Mouse (Mus musculus) hindbrain, embryonic 12.5 days (tissue): Measurements from ENCODE around the gene Mta3. TPM values are rescaled to one million over a fixed set of nuclear protein-coding genes. Genes with fewer than 3 reads are reported as not detected.
A peak's percentile ranks its signal among the peaks of the same experiment; 100 is the strongest.

Source experiments
- ATAC-seq: fragments of 200-750 bp; cut with Nextera tagmentation; 2 replicates; pipeline ENCODE4 v1.8.0; 2017; ENCODE audit warnings: moderate TSS enrichment; ENCODE audit not compliant: low FRiP score
- H3K27ac ChIP-seq: fragments of 300-500 bp; sonication (generic); 2 replicates; pipeline ENCODE4 v1.5.1; 2016; ENCODE audit warnings: mild to moderate bottlenecking
- H3K27me3 ChIP-seq: fragments of 300-500 bp; sonication (generic); 2 replicates; pipeline ENCODE4 v1.6.1; 2016; ENCODE audit warnings: mild to moderate bottlenecking
- H3K36me3 ChIP-seq: fragments of 300-500 bp; sonication (generic); 2 replicates; pipeline ENCODE4 v1.6.1; 2016; ENCODE audit warnings: mild to moderate bottlenecking
- H3K4me1 ChIP-seq: fragments of 300-500 bp; sonication (generic); 2 replicates; pipeline ENCODE4 v1.6.1; 2016
- H3K4me2 ChIP-seq: fragments of 300-500 bp; sonication (generic); replicated peaks from 2 replicates; pipeline ENCODE4 v1.6.1; 2016; ENCODE audit warnings: mild to moderate bottlenecking
- H3K4me3 ChIP-seq: fragments of 300-500 bp; sonication (generic); 2 replicates; pipeline ENCODE4 v1.5.1; 2016; ENCODE audit warnings: mild to moderate bottlenecking
- H3K9ac ChIP-seq: fragments of 300-500 bp; sonication (generic); 2 replicates; pipeline ENCODE4 v1.6.1; 2016; ENCODE audit warnings: mild to moderate bottlenecking, moderate library complexity
- H3K9me3 ChIP-seq: fragments of 300-500 bp; sonication (generic); replicated peaks from 2 replicates; pipeline ENCODE4 v1.6.1; 2016; ENCODE audit warnings: mild to moderate bottlenecking
- WGBS: fragments of 180-500 bp; shearing (Covaris S2); methylation state at CpG from one replicate; pipeline ENCODE4 v1.1.7; 2016; 5-methylcytosine and 5-hydroxymethylcytosine counted together
- polyA plus RNA-seq: library from polyadenylated mRNA; unstranded; fragments of >200 nt; fragmentation: Nextera tagmentation; extraction: Ambion mirVana; gene quantifications from 2 replicates; pipeline ENCODE4 v1.2.1, GENCODE M21; 2016

Mta3 gene
- polyA plus RNA-seq, 1 experiment from 2014 or later: 43.4 TPM

DNA sequence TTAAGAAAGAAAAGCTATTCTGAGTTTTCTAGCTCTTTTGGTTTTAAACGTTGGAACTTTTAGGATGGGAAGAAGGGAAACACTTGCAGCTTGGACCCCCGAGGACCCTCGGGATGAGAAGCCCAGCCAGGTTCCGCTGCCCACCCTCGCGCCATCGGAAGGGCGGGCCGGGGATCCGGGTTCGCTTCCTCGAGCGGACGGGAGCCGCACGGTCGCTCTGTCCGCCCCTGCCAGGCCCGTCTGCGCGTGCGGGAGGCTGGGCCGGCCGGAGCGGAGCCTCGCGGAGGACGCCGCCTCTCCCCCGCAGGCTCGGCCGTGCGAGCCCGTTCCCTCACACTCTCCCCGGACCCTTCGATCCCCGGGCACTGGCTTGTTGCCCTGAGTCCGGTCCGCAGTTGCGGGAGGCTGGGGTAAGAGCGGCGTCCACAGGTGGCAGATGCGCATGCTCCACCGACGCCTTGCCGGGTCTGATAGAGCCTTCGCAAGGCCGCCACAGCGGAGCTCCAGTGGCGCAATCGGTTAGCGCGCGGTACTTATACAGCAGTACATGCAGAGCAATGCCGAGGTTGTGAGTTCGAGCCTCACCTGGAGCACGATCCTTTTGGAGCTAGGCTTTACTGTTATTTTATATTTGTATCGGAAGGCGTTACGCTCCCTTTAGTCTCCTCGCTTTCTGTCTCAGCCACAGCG is 155.6 kb downstream of the Mta3 start:
- under 1% methylated on average over 61 of the region's 62 CpGs for WGBS
- Histone ChIP-seq H3K4me2 (peak overlapping the region; percentile 74), H3K36me3 (no peaks in the 10 kb centered on the region), H3K27ac (peak overlapping the region; percentile 86), H3K27me3 (peaks cover 5% of the 10 kb centered on the region; the same call in 1 of the 2 replicates), H3K4me3 (peak overlapping the region; percentile 72), H3K4me1 (peaks cover 4% of the 10 kb centered on the region; the same call in 1 of the 2 replicates), H3K9me3 (no peaks in the 10 kb centered on the region), H3K9ac (peak overlapping the region; percentile 71)
- peak; percentile 94 for ATAC-seq

DNA sequence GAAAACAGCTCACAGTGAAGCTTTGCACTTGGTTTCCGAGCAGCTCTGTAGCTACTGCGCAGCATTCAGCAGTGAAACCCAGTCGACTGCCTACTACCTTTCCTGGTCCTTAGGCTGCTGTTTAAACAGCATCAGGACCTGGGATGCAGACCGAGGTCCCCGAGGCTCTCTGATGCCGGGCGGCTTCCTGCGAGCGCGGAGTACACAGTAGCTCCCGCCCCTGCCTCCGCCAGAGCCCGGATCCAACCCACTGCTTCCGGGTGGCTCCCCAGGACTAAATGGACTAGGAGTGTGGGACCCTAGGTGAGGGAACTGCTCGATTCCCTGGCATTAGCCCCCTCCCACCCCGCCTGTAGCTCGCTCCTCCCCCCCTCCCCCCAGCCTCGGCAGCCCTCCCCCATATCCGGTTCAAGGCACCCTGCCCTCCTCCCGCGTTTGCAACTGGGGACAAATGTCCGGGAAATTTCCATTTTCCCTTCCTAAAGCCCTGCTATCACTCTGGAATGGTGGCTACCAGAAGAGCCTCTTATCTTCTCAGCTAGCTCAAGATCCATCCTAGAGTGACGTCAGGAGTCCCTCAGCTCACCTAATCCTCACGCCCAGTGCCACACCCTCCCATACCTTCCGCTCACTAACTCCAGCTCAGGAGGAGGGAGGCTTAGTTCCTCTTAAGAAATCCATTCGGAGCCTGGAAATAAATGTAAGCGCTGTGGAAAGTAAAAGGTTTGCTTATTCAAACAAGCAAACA is 156.3 kb downstream of the Mta3 start:
- WGBS: 1% methylated on average over 24 of the region's 27 CpGs
- H3K27ac ChIP-seq: peak overlapping the region; percentile 86
- peak overlapping the region; percentile 74 for H3K4me2 ChIP-seq
- ATAC-seq: peak; percentile 85
- H3K36me3 ChIP-seq: no peaks in the 10 kb centered on the region
- H3K4me3 ChIP-seq: peak overlapping the region; percentile 72
- H3K27me3 ChIP-seq: peaks cover 5% of the 10 kb centered on the region; the same call in 1 of the 2 replicates
- peak overlapping the region; percentile 71 for H3K9ac ChIP-seq
- H3K4me1 ChIP-seq: peaks cover 4% of the 10 kb centered on the region; the same call in 1 of the 2 replicates
- no peaks in the 10 kb centered on the region for H3K9me3 ChIP-seq

DNA sequence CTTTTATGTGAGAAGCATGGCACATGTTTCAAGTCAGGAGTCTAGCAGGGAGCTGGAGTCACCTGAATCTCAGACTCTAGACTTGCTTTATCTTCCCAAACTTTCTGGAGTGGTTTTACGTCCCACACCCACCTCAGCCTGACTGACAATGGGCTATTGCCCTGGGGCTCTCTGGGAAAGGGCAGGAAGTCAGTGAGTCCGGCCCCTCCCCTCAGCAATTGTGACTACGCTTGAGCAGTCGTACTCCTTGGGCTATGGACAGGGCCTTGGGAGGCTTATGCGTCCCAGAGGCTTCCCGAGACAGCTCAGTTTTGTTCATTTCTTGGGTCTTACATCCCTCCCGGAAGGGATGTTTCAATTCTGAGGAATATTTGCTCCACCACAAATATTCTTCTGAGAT is 159.4 kb downstream of the Mta3 start:
- Histone ChIP-seq H3K4me2 (no peak overlapping the region), H3K4me3 (no peak overlapping the region)
- WGBS: 62% methylated on average over 7 of the region's 7 CpGs

DNA sequence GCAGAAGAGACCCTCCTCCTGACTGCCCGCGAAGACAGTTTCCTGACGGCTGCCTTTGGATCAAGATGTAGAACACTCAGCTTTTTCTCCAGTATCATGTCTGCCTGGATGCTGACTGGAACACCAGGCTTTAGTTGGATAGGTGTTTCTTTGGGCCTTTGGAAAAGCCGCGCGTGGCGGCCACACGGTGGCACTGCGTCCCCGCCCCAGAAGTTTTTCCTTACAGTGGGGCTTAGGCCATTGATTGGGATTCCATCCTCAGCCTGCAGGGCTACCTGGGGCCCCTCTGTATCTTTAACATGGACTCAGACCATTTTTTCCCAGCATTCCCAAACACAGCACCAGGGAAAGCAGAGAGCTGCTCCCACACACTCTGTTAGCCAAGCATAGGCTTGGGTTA is 160.6 kb downstream of the Mta3 start:
- ATAC-seq: no peak
- peaks cover 4% of the 10 kb centered on the region; the same call in 1 of the 2 replicates for H3K4me1 ChIP-seq

More for the DNA sequence above, 159.4 kb downstream of the Mta3 start:
- Histone ChIP-seq H3K36me3 (no peaks in the 10 kb centered on the region), H3K27ac (no peak overlapping the region), H3K9me3 (no peaks in the 10 kb centered on the region), H3K27me3 (peaks cover 5% of the 10 kb centered on the region; the same call in 1 of the 2 replicates), H3K4me1 (peaks cover 4% of the 10 kb centered on the region; the same call in 1 of the 2 replicates), H3K9ac (no peak overlapping the region)
- ATAC-seq: no peak

DNA sequence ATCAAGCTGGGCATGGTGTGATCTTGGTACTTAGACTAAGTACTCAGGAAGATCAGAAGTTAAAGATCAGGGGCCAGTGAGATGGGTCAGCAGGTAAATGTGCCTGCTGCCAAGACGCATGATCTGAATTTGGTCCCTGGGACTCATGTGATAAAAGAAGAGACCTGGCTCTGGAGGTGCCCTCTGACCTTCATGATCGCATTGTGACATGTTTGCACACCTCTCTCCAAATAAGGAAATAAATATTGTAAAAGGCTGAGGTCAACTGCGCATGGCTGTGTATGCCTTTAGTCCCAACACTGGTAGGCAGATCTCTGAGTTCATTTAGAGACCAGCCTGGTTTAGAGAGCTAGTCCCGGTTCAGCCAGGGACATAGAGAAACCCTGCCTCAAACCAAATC is 164.4 kb downstream of the Mta3 start:
- no peaks in the 10 kb centered on the region; the same call in 1 of the 2 replicates for H3K9me3 ChIP-seq
- H3K4me1 ChIP-seq: peaks cover 6% of the 10 kb centered on the region; the same call in 1 of the 2 replicates
- H3K27me3 ChIP-seq: no peaks in the 10 kb centered on the region
- WGBS: 93% methylated on average over 4 of the region's 4 CpGs
- H3K4me2 ChIP-seq: no peak overlapping the region
- no peak overlapping the region for H3K9ac ChIP-seq
- no peaks in the 10 kb centered on the region for H3K36me3 ChIP-seq
- H3K4me3 ChIP-seq: no peak overlapping the region
- ATAC-seq: no peak
- no peak overlapping the region for H3K27ac ChIP-seq

More for the DNA sequence above, 160.6 kb downstream of the Mta3 start:
- Histone ChIP-seq H3K4me2 (no peak overlapping the region), H3K27me3 (peaks cover 5% of the 10 kb centered on the region; the same call in 1 of the 2 replicates), H3K4me3 (no peak overlapping the region), H3K9ac (no peak overlapping the region), H3K9me3 (no peaks in the 10 kb centered on the region), H3K27ac (no peak overlapping the region), H3K36me3 (no peaks in the 10 kb centered on the region)
- 16% methylated on average over 10 of the region's 10 CpGs for WGBS

Other genes starting within 250 kb of the Mta3 start
- gene Cox7a2l, start 188.8 kb upstream of the Mta3 start, polyA plus RNA-seq: 139 TPM in 2 replicates
- gene Kcng3, start 74.3 kb upstream of the Mta3 start, polyA plus RNA-seq: 0.09 and 0.14 TPM in 2 replicates
- gene Haao, start 141.8 kb downstream of the Mta3 start, polyA plus RNA-seq: 0.30 TPM in 1 of 2 replicates, not detected in the other